Mouse (Mus musculus) MEL (cell line): ENCODE results near the gene Gm3542. TPM values are rescaled to one million over a fixed set of nuclear protein-coding genes. Genes with fewer than 3 reads are reported as not detected.
"Not testable (repeated sequence)": the region's sequence is repeated elsewhere in the genome, so short reads cannot be mapped to it uniquely, and the experiment has no call there.

ENCODE experiments used
- DNase-seq: peaks from one replicate; pipeline ENCODE4 v3.0.0; 2011; ENCODE audit warnings: low read depth, low spot score
- H3K27ac ChIP-seq: 2 replicates; pipeline ENCODE4 v1.5.1; 2012; ENCODE audit warnings: low read depth, mild to moderate bottlenecking, control low read depth, low read length, moderate library complexity; ENCODE audit not compliant: control insufficient read depth
- H3K27me3 ChIP-seq, 2 experiments: fragments of 150-350 bp in 1 of 2; sonication (generic) in 1 of 2; 2 replicates each; pipeline ENCODE4 v1.6.1; 2012; ENCODE audit warnings: low read length in 2 of 2, mild to moderate bottlenecking in 2 of 2, improper control_type of control experiment in 1 of 2, moderate library complexity in 1 of 2; ENCODE audit not compliant: insufficient read depth in 2 of 2, control insufficient read depth in 1 of 2
- H3K36me3 ChIP-seq, 2 experiments: 2 replicates each; pipeline ENCODE4 v1.6.1; 2012 to 2014; ENCODE audit warnings: low read length in 2 of 2, improper control_type of control experiment in 1 of 2, inconsistent platforms in 1 of 2, mild to moderate bottlenecking in 1 of 2; ENCODE audit not compliant: insufficient read depth in 2 of 2, control insufficient read depth in 1 of 2
- H3K4me1 ChIP-seq, 2 experiments: fragments of 150-350 bp in 1 of 2; sonication (generic) in 1 of 2; 2 replicates each; pipeline ENCODE4 v1.6.1; 2012; ENCODE audit warnings: low read length in 2 of 2, improper control_type of control experiment in 1 of 2, mild to moderate bottlenecking in 1 of 2; ENCODE audit not compliant: insufficient read depth in 2 of 2, control insufficient read depth in 1 of 2
- H3K4me3 ChIP-seq, 2 experiments: fragments of 150-350 bp in 1 of 2; sonication (generic) in 1 of 2; 2 replicates each; pipeline ENCODE4 v1.5.1; 2012; ENCODE audit warnings: low read depth in 2 of 2, low read length in 2 of 2, mild to moderate bottlenecking in 2 of 2, moderate library complexity in 2 of 2, control low read depth in 1 of 2, improper control_type of control experiment in 1 of 2; ENCODE audit not compliant: control insufficient read depth in 1 of 2, insufficient read depth in 1 of 2
- H3K79me2 ChIP-seq: 2 replicates; pipeline ENCODE4 v1.6.1; 2012; ENCODE audit warnings: mild to moderate bottlenecking, low read length, moderate library complexity; ENCODE audit not compliant: control insufficient read depth, poor library complexity, insufficient read depth
- H3K9ac ChIP-seq: 2 replicates; pipeline ENCODE4 v1.6.1; 2012; ENCODE audit warnings: low read depth, mild to moderate bottlenecking, control low read depth, low read length, moderate library complexity; ENCODE audit not compliant: control insufficient read depth, poor library complexity, severe bottlenecking
- H3K9me3 ChIP-seq: fragments of 150-350 bp; sonication (generic); replicated peaks from 2 replicates; pipeline ENCODE4 v1.6.1; 2012; ENCODE audit warnings: mild to moderate bottlenecking, low read length, improper control_type of control experiment, moderate library complexity; ENCODE audit not compliant: insufficient read depth
- polyA plus RNA-seq, 2 experiments: library from polyadenylated mRNA; stranded (reverse) in 1 of 2; unstranded in 1 of 2; fragments of >175 nt in 1 of 2; fragments of >200 nt in 1 of 2; gene quantifications; 2 replicates each; pipeline versions ENCODE4 v1.2.1 to v1.2.4; 2012; ENCODE audit warnings: low replicate concordance in 2 of 2, low read depth in 1 of 2; ENCODE audit not compliant: insufficient read length in 2 of 2, insufficient read depth in 1 of 2, missing spikeins in 1 of 2
- total RNA-seq: library from RNA; depleted of rRNA; stranded (reverse); fragments of 300-350 nt; gene quantifications from 2 replicates; pipeline ENCODE4 v1.2.3, GENCODE M21; 2012; rRNA removed

Gm3542 gene
- total RNA-seq (not detected in 2 replicates), polyA plus RNA-seq (not detected)

DNA sequence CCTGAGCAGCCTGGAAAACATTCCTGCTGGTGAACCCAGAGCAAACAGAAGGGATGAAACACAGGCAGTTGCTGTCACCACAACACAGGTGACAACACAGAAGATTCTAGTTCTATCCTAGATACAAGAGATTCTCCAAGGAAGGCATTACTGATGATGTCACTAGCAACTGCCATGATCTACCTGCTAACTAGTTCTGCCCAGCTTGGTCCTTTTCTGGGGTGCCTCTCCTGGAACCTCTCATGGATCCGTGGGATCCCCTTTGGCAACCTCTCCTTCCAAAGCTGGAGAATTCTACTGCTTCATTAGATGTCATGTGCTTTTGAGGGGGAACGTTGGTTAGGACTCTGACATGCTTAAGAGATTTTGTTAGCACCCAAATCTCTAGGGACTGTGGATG lies at the start of gene Gm3542:
Gene Gm3542 (minus strand): TSS at position 101 of the 400 bp plus-strand sequence.
- H3K79me2 ChIP-seq, H3K27ac ChIP-seq, H3K4me1 ChIP-seq, H3K27me3 ChIP-seq, H3K4me3 ChIP-seq, H3K36me3 ChIP-seq, H3K9ac ChIP-seq, H3K9me3 ChIP-seq, DNase-seq: not testable (repeated sequence)

Other genes with a start within 250 kb of the Gm3542 start
- gene Gm8279, start 203.4 kb downstream of the Gm3542 start, total RNA-seq = not detected in 2 replicates
- gene Gm8279, start 203.4 kb downstream of the Gm3542 start, polyA plus RNA-seq = not detected
- gene Gm3317, start 170.4 kb downstream of the Gm3542 start, total RNA-seq = not detected in 2 replicates
- gene Gm3317, start 170.4 kb downstream of the Gm3542 start, polyA plus RNA-seq = not detected
- not detected in 2 replicates for gene Gm8271, start 149.1 kb downstream of the Gm3542 start, total RNA-seq
- gene Gm8271, start 149.1 kb downstream of the Gm3542 start, polyA plus RNA-seq = not detected
- not detected in 2 replicates for gene Gm3526, start 74.3 kb downstream of the Gm3542 start, total RNA-seq
- not detected for gene Gm3526, start 74.3 kb downstream of the Gm3542 start, polyA plus RNA-seq
- not detected in 2 replicates for gene Gm3500, start 54.1 kb upstream of the Gm3542 start, total RNA-seq
- gene Gm3500, start 54.1 kb upstream of the Gm3542 start, polyA plus RNA-seq = not detected
- not detected in 2 replicates for gene Gm3194, start 120.5 kb upstream of the Gm3542 start, total RNA-seq
- gene Gm3194, start 120.5 kb upstream of the Gm3542 start, polyA plus RNA-seq = not detected
- gene Gm8246, start 142.9 kb upstream of the Gm3542 start, total RNA-seq = not detected in 2 replicates
- gene Gm8246, start 142.9 kb upstream of the Gm3542 start, polyA plus RNA-seq = not detected
- gene Gm3187, start 149.3 kb upstream of the Gm3542 start, total RNA-seq = not detected in 2 replicates
- not detected for gene Gm3187, start 149.3 kb upstream of the Gm3542 start, polyA plus RNA-seq
- gene Gm3488, start 166.7 kb upstream of the Gm3542 start, total RNA-seq = not detected in 2 replicates
- not detected for gene Gm3488, start 166.7 kb upstream of the Gm3542 start, polyA plus RNA-seq
- not detected in 2 replicates for gene Gm3532, start 203.6 kb upstream of the Gm3542 start, total RNA-seq
- gene Gm3532, start 203.6 kb upstream of the Gm3542 start, polyA plus RNA-seq = not detected